Mouse (Mus musculus) mesoderm, embryonic 11.5 days (tissue): ENCODE measurements around the gene Slc22a16.

ENCODE experiments used
- DNase-seq: peaks from one replicate; pipeline ENCODE4 v3.0.0-alpha.2; 2012; ENCODE audit warnings: low read depth, low spot score

The Slc22a16 gene

GRCm38 (mm10) chr10:40604706-40605394, 34.7 kb downstream of the Slc22a16 start:
- no peak for DNase-seq

GRCm38 (mm10) chr10:40617973-40618372, 47.8 kb downstream of the Slc22a16 start:
- DNase-seq: no peak

GRCm38 (mm10) chr10:40619760-40620159, 49.6 kb downstream of the Slc22a16 start:
- DNase-seq: no peak

- peak; percentile 49 for DNase-seq
These were observed 59.0 kb downstream of the Slc22a16 start for GRCm38 (mm10) chr10:40629140-40629539.

- DNase-seq: no peak
These were observed 59.6 kb downstream of the Slc22a16 start, which contains the start of gene Ddo for GRCm38 (mm10) chr10:40629656-40630311. TSS of gene Ddo (plus strand) at chr10:40630011.

GRCm38 (mm10) chr10:40630457-40630856, 60.3 kb downstream of the Slc22a16 start:
- no peak for DNase-seq

GRCm38 (mm10) chr10:40630961-40631360, 60.8 kb downstream of the Slc22a16 start:
- no peak for DNase-seq

- DNase-seq: no peak
These were observed 62.0 kb downstream of the Slc22a16 start for GRCm38 (mm10) chr10:40632087-40632486.

- DNase-seq: peak; percentile 54
These were observed 67.2 kb downstream of the Slc22a16 start for GRCm38 (mm10) chr10:40637331-40637730.

- DNase-seq: peak; percentile 32
These were observed 68.1 kb downstream of the Slc22a16 start for GRCm38 (mm10) chr10:40638276-40638675.

GRCm38 (mm10) chr10:40638823-40639819, 69.0 kb downstream of the Slc22a16 start:
- DNase-seq: peak; percentile 25

GRCm38 (mm10) chr10:40640406-40640805, 70.3 kb downstream of the Slc22a16 start:
- no peak for DNase-seq

- no peak for DNase-seq
These were observed 71.8 kb downstream of the Slc22a16 start for GRCm38 (mm10) chr10:40641901-40642300.

GRCm38 (mm10) chr10:40643126-40643525, 73.0 kb downstream of the Slc22a16 start:
- no peak for DNase-seq

- no peak for DNase-seq
These were observed 74.3 kb downstream of the Slc22a16 start for GRCm38 (mm10) chr10:40644456-40644855.

GRCm38 (mm10) chr10:40645346-40645745, 75.2 kb downstream of the Slc22a16 start:
- DNase-seq: no peak

- DNase-seq: no peak
These were observed 78.6 kb downstream of the Slc22a16 start for GRCm38 (mm10) chr10:40648776-40649175.

- DNase-seq: peak; percentile 48
These were observed 79.5 kb downstream of the Slc22a16 start for GRCm38 (mm10) chr10:40649634-40650033.

GRCm38 (mm10) chr10:40651676-40652075, 81.5 kb downstream of the Slc22a16 start:
- no peak for DNase-seq
